Mouse (Mus musculus) retina, adult 2 months (tissue): ENCODE data around the gene Gm21828.
"Not testable (repeated sequence)": the region's sequence is repeated elsewhere in the genome, so short reads cannot be mapped to it uniquely, and the experiment has no call there.

ENCODE experiments used
- DNase-seq: peaks from one replicate; pipeline ENCODE4 v3.0.0-alpha.2; 2012; ENCODE audit warnings: low read depth, low spot score

The Gm21828 gene

DNA sequence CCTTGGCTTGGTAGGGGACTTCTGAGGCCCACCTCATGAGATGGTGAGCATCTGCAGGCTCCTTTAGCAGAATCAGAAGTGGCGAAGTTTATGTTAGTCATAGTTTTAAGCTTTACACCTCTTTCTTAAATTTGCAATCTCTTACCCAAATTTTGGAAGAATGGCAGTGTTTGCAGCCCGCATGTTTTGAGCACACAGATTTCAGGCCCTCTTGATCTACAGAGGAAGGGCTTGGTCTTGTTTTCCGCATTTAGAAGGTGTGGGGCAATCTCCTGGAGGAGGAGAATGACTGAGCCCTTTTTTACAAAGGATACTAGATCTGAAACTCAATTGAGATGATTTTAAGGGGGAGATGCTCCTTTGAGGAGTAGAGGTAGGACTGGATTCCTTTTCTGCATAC lies at the start of gene Gm21828:
Gm21828 (minus strand) TSS at position 101 of the 400 bp plus-strand sequence.
- not testable (repeated sequence) for DNase-seq

DNA sequence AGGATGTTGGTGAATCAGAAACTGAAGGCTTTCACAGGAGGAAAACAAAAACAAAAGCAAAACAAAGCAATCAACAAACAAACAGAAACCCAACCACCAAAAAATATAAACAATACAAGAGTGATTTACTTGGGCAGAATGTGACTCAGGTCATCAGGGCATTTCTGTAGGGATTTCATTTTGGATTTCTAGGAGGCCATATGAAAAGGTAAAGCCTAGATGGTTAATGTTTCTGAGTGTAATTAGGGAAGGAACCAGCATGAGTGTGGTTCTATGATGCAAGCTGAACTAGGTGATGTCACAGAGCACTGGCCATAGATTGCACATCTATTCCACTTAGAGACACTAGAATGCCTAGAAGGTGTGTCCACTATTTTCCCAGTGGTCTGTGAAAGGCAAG lies 28.4 kb upstream of the Gm21828 start, which contains the start of the genes Gm21440 and Gm21454:
Gm21440 (plus strand) TSS at position 301 of the 400 bp plus-strand sequence.
Gm21454 (plus strand) TSS at position 352 of the 400 bp plus-strand sequence.
- DNase-seq = not testable (repeated sequence)
